ENCODE assay signal across 10 mouse cellular contexts in the genomic region with DNA sequence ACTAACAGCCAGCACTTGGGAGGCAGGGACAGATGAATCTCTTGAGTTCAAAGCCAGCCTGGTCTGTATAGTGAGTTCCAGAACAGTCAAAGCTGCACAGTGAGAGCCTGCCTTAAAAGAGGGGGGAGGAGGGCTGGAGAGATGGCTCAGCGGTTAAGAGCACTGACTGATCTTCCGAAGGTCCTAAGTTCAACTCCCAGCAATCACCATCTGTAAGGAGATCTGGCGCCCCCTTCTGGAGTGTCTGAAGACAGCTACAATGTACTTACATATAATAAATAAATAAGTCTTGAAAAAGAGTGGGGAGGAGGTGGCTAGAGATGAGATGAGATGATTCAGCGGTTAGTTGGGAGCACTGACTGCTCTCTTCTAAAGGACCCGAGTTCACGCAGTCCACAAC. TPM values are rescaled to one million over a fixed set of nuclear protein-coding genes. Genes with fewer than 3 reads are reported as not detected.
DNase-seq lines count a peak whose midpoint lies in the region; ATAC-seq and TF ChIP-seq lines count a peak whose summit lies in the region.
"Had no signal": no experiment of that assay in that cellular context is flagged by ENCODE, and none has a peak within 500 bp of the region (broad histone marks: within the 10 kb centered on the region; RNA-seq: fewer than 3 reads in every experiment).

No protein-coding gene starts in this region.

- peaks cover 18% of the 10 kb centered on the region for H3K36me3 ChIP-seq in forebrain, postnatal 0 days (ENCODE audit: insufficient read depth)
- H3K36me3 ChIP-seq in forebrain, embryonic 13.5 days (ENCODE audit: poor library complexity, severe bottlenecking), result peaks cover 63% of the 10 kb centered on the region
- H3K36me3 ChIP-seq in midbrain, embryonic 10.5 days, result peaks cover 92% of the 10 kb centered on the region
- H3K36me3 ChIP-seq in midbrain, embryonic 14.5 days (ENCODE audit: control insufficient read depth, insufficient read depth, low read length), result peaks cover 53% of the 10 kb centered on the region

- H3K4me2 ChIP-seq in forebrain, postnatal 0 days (ENCODE audit: low read depth), result no peak overlapping the region
- no peak overlapping the region for H3K4me2 ChIP-seq in forebrain, embryonic 13.5 days
- H3K4me2 ChIP-seq in midbrain, embryonic 14.5 days (ENCODE audit: low read length), result no peak overlapping the region
- H3K4me2 ChIP-seq: neural tube, embryonic 13.5 days had no signal

- no peak for DNase-seq in forebrain, postnatal 0 days
- peak; percentile 46 for DNase-seq in midbrain, embryonic 10.5 days (ENCODE audit: low spot score)
- DNase-seq in midbrain, embryonic 14.5 days, result no peak
- peak; percentile 28 for DNase-seq in T-cell, adult 2 months (ENCODE audit: low spot score)
- peak; percentile 59 for DNase-seq in retina, embryonic 14.5 days (ENCODE audit: low spot score)
- DNase-seq in gastrocnemius, postnatal 25 days, result no peak
- DNase-seq in frontal cortex, postnatal 25 days (ENCODE audit: low spot score in 2 of 2), result no peak
- DNase-seq: adrenal gland, adult 8-10 months had no signal

- H3K4me3 ChIP-seq in forebrain, postnatal 0 days (ENCODE audit: low read depth, low read length), result no peak overlapping the region
- H3K4me3 ChIP-seq in forebrain, embryonic 13.5 days, result no peak overlapping the region
- no peak overlapping the region for H3K4me3 ChIP-seq in midbrain, embryonic 10.5 days
- no peak overlapping the region for H3K4me3 ChIP-seq in midbrain, embryonic 14.5 days (replicated peaks; ENCODE audit: low read depth, low read length)
- H3K4me3 ChIP-seq: neural tube, embryonic 13.5 days had no signal

- H3K9ac ChIP-seq in forebrain, postnatal 0 days, result no peak overlapping the region
- H3K9ac ChIP-seq in forebrain, embryonic 13.5 days, result no peak overlapping the region
- no peak overlapping the region for H3K9ac ChIP-seq in midbrain, embryonic 14.5 days (replicated peaks; ENCODE audit: low read length)
- H3K9ac ChIP-seq: neural tube, embryonic 13.5 days had no signal

- no peak for ATAC-seq in forebrain, postnatal 0 days
- no peak for ATAC-seq in forebrain, embryonic 13.5 days
- ATAC-seq in midbrain, embryonic 14.5 days (ENCODE audit: low FRiP score, low TSS enrichment), result no peak

- WGBS in forebrain, postnatal 0 days, result 87% methylated on average over 6 of the region's 6 CpGs
- 90% methylated on average over 6 of the region's 6 CpGs for WGBS in forebrain, embryonic 13.5 days
- 86% methylated on average over 6 of the region's 6 CpGs for WGBS in midbrain, embryonic 10.5 days
- 87% methylated on average over 6 of the region's 6 CpGs for WGBS in midbrain, embryonic 14.5 days

- H3K9me3 ChIP-seq in forebrain, postnatal 0 days (ENCODE audit: low read length), result no peaks in the 10 kb centered on the region
- H3K9me3 ChIP-seq in forebrain, embryonic 13.5 days (replicated peaks), result no peaks in the 10 kb centered on the region
- no peaks in the 10 kb centered on the region for H3K9me3 ChIP-seq in midbrain, embryonic 10.5 days (replicated peaks)
- H3K9me3 ChIP-seq in midbrain, embryonic 14.5 days (ENCODE audit: control insufficient read depth, low read length), result no peaks in the 10 kb centered on the region
- H3K9me3 ChIP-seq: neural tube, embryonic 13.5 days had no signal

- H3K27ac ChIP-seq in forebrain, postnatal 0 days (ENCODE audit: low read depth, low read length), result no peak overlapping the region
- no peak overlapping the region for H3K27ac ChIP-seq in forebrain, embryonic 13.5 days
- no peak overlapping the region for H3K27ac ChIP-seq in midbrain, embryonic 10.5 days (replicated peaks)
- no peak overlapping the region for H3K27ac ChIP-seq in midbrain, embryonic 14.5 days (replicated peaks; ENCODE audit: low read depth, low read length)
- H3K27ac ChIP-seq: neural tube, embryonic 13.5 days had no signal

- H3K4me1 ChIP-seq in forebrain, postnatal 0 days (ENCODE audit: insufficient read depth), result no peaks in the 10 kb centered on the region
- peaks cover 10% of the 10 kb centered on the region for H3K4me1 ChIP-seq in forebrain, embryonic 13.5 days
- peaks cover 5% of the 10 kb centered on the region; the same call in 1 of the 2 replicates for H3K4me1 ChIP-seq in midbrain, embryonic 10.5 days
- no peaks in the 10 kb centered on the region for H3K4me1 ChIP-seq in midbrain, embryonic 14.5 days (ENCODE audit: control insufficient read depth, insufficient read depth, low read length)

- H3K27me3 ChIP-seq in forebrain, postnatal 0 days (ENCODE audit: insufficient read depth, low read length), result no peaks in the 10 kb centered on the region
- no peaks in the 10 kb centered on the region for H3K27me3 ChIP-seq in forebrain, embryonic 13.5 days
- no peaks in the 10 kb centered on the region for H3K27me3 ChIP-seq in midbrain, embryonic 10.5 days (ENCODE audit: low read depth, poor library complexity, severe bottlenecking)
- no peaks in the 10 kb centered on the region for H3K27me3 ChIP-seq in midbrain, embryonic 14.5 days (ENCODE audit: control insufficient read depth, insufficient read depth, low read length)
- H3K27me3 ChIP-seq: neural tube, embryonic 13.5 days had no signal

- peak; percentile 19; the same call in 1 of the 2 replicates for TF ChIP-seq CTCF in forebrain, postnatal 0 days (IDR thresholded peaks at IDR 0.05; ENCODE audit: low read depth)

RNA-seq across cellular contexts. Expression of a gene that starts 15.0 kb away (rescaled TPM):
- 21.8 and 25.3 TPM in 2 replicates for total RNA-seq in forebrain, postnatal 0 days (2014; rRNA removed)
- polyA plus RNA-seq in forebrain, postnatal 0 days (2015; fragmentation: Nextera tagmentation; extraction: Ambion mirVana), result 19.4 and 22.4 TPM in 2 replicates
- 187 and 207 TPM in 2 replicates for polyA plus RNA-seq in forebrain, embryonic 13.5 days (2015; fragmentation: Nextera tagmentation; extraction: Ambion mirVana)
- 322 and 341 TPM in 2 replicates for polyA plus RNA-seq in midbrain, embryonic 10.5 days (2016; fragmentation: Nextera tagmentation; extraction: Ambion mirVana)
- 60.5 and 89.8 TPM in 2 replicates for polyA plus RNA-seq in midbrain, embryonic 14.5 days (2014; fragmentation: Nextera tagmentation; extraction: Ambion mirVana)
- 1 to 10 TPM in 1 of 2 experiments, under 1 TPM in 1; 0.95 to 2.7 TPM for total RNA-seq in gastrocnemius, postnatal 25 days (2021)

RNA-seq across cellular contexts. Expression of a gene that starts 35.2 kb away (rescaled TPM):
- 9.9 and 16.9 TPM in 2 replicates for total RNA-seq in forebrain, postnatal 0 days (2014; rRNA removed)
- 2.3 and 4.1 TPM in 2 replicates for polyA plus RNA-seq in forebrain, postnatal 0 days (2015; fragmentation: Nextera tagmentation; extraction: Ambion mirVana)
- 11.0 and 16.0 TPM in 2 replicates for polyA plus RNA-seq in forebrain, embryonic 13.5 days (2015; fragmentation: Nextera tagmentation; extraction: Ambion mirVana)
- 22.4 and 24.0 TPM in 2 replicates for polyA plus RNA-seq in midbrain, embryonic 10.5 days (2016; fragmentation: Nextera tagmentation; extraction: Ambion mirVana)
- 8.7 and 11.8 TPM in 2 replicates for polyA plus RNA-seq in midbrain, embryonic 14.5 days (2014; fragmentation: Nextera tagmentation; extraction: Ambion mirVana)
- total RNA-seq in gastrocnemius, postnatal 25 days (2021), result 1 to 10 TPM; 3.4 to 4.2 TPM

Comparison
In these comparisons a context has a peak if more than half of its experiments do, and no peak if none do; other contexts are left out.
1. DNase-seq: peak in midbrain, embryonic 10.5 days (single experiment), T-cell, adult 2 months (single experiment) and retina, embryonic 14.5 days (single experiment); none in forebrain, postnatal 0 days (single experiment), midbrain, embryonic 14.5 days (single experiment), gastrocnemius, postnatal 25 days (single experiment) and frontal cortex, postnatal 25 days (0 of 2).